Mouse (Mus musculus): ENCODE measurements around the gene Brwd1.
"Not testable (repeated sequence)": the region's sequence is repeated elsewhere in the genome, so short reads cannot be mapped to it uniquely, and the experiment has no call there.

Brwd1 gene

GRCm38 (mm10) chr16:96081742-96082241 is 534 bp downstream of the Brwd1 start:
- CTCF ChIA-PET, result interaction anchor here (0.6 to 0.8 kb wide), 3 partner anchors 30 to 338 kb away, joined by 3 to 5 read pairs (median 3); no protein-coding TSS in a partner anchor

- CTCF ChIA-PET, result interaction anchor here (0.7 to 0.8 kb wide), 2 partner anchors 31 to 51 kb away, joined by 3 read pairs; no protein-coding TSS in a partner anchor
These were observed 995 bp downstream of the Brwd1 start for GRCm38 (mm10) chr16:96081331-96081730.

- CTCF ChIA-PET, result no interaction called here
These were observed 1.8 kb downstream of the Brwd1 start for GRCm38 (mm10) chr16:96080524-96080923.

- CTCF ChIA-PET, result no interaction called here
These were observed 14.0 kb downstream of the Brwd1 start for GRCm38 (mm10) chr16:96068364-96068763.

GRCm38 (mm10) chr16:96066174-96066573 is 16.2 kb downstream of the Brwd1 start:
- CTCF ChIA-PET, result no interaction called here

GRCm38 (mm10) chr16:96064649-96065048 is 17.7 kb downstream of the Brwd1 start:
- CTCF ChIA-PET, result interaction anchor here (0.6 kb wide), 1 partner anchor 25 kb away, joined by 6 read pairs; no protein-coding TSS in a partner anchor

GRCm38 (mm10) chr16:96044096-96044495 is 38.2 kb downstream of the Brwd1 start:
- CTCF ChIA-PET, result no interaction called here

GRCm38 (mm10) chr16:96040691-96041090 is 41.6 kb downstream of the Brwd1 start:
- CTCF ChIA-PET, result no interaction called here

- CTCF ChIA-PET, result interaction anchor here (0.6 kb wide), 1 partner anchor 25 kb away, joined by 6 read pairs; no protein-coding TSS in a partner anchor
These were observed 42.8 kb downstream of the Brwd1 start for GRCm38 (mm10) chr16:96039538-96039937.

GRCm38 (mm10) chr16:96034473-96034872 is 47.9 kb downstream of the Brwd1 start:
- CTCF ChIA-PET, result no interaction called here

- CTCF ChIA-PET, result interaction anchor here (0.5 to 1.5 kb wide), 2 partner anchors 10 to 85 kb away, joined by 3 read pairs; no protein-coding TSS in a partner anchor
These were observed 49.8 kb downstream of the Brwd1 start for GRCm38 (mm10) chr16:96032368-96033043.

GRCm38 (mm10) chr16:96030476-96031102 is 51.7 kb downstream of the Brwd1 start:
- CTCF ChIA-PET, result interaction anchor here (0.5 to 1.2 kb wide), 5 partner anchors 49 to 121 kb away, joined by 3 to 7 read pairs (median 3); partner anchors contain the start of gene Hmgn1

GRCm38 (mm10) chr16:96026256-96026655 is 56.1 kb downstream of the Brwd1 start:
- CTCF ChIA-PET, result no interaction called here

- CTCF ChIA-PET, result no interaction called here
These were observed 57.1 kb downstream of the Brwd1 start for GRCm38 (mm10) chr16:96025244-96025643.

GRCm38 (mm10) chr16:96021045-96021444 is 61.3 kb downstream of the Brwd1 start:
- CTCF ChIA-PET, result interaction anchor here (0.5 kb wide), 1 partner anchor 320 kb away, joined by 7 read pairs; no protein-coding TSS in a partner anchor

GRCm38 (mm10) chr16:96009124-96009523 is 73.2 kb downstream of the Brwd1 start:
- CTCF ChIA-PET, result not testable (repeated sequence)

- CTCF ChIA-PET, result not testable (repeated sequence)
These were observed 78.0 kb downstream of the Brwd1 start for GRCm38 (mm10) chr16:96004278-96004677.

GRCm38 (mm10) chr16:95999291-95999690 is 83.0 kb downstream of the Brwd1 start:
- CTCF ChIA-PET, result no interaction called here

- CTCF ChIA-PET, result no interaction called here
These were observed 86.2 kb downstream of the Brwd1 start for GRCm38 (mm10) chr16:95996156-95996555.

GRCm38 (mm10) chr16:95994576-95994975 is 87.8 kb downstream of the Brwd1 start:
- CTCF ChIA-PET, result not testable (repeated sequence)

- CTCF ChIA-PET, result no interaction called here
These were observed 89.7 kb downstream of the Brwd1 start for GRCm38 (mm10) chr16:95992596-95992995.

GRCm38 (mm10) chr16:95991122-95991900 is 91.0 kb downstream of the Brwd1 start:
- CTCF ChIA-PET, result interaction anchor here (0.6 kb wide), 1 partner anchor 61 kb away, joined by 5 read pairs; no protein-coding TSS in a partner anchor

Measured in spleen, embryonic (tissue).